Mouse (Mus musculus): ENCODE results near the gene Gm17949.

Gene Gm17949

GRCm38 (mm10) chr17:57011236-57012141, at the start of gene Gm17949, which contains the start of gene Gtf2f1:
Gm17949 (plus strand) TSS chr17:57011469.
Gtf2f1 (minus strand) TSS chr17:57011288.
- DNase-seq (ENCODE audit: low read depth, low spot score) = peak; percentile 98

GRCm38 (mm10) chr17:56961880-56962279, 49.4 kb upstream of the Gm17949 start:
- no peak for DNase-seq (ENCODE audit: low read depth, low spot score)

DNA sequence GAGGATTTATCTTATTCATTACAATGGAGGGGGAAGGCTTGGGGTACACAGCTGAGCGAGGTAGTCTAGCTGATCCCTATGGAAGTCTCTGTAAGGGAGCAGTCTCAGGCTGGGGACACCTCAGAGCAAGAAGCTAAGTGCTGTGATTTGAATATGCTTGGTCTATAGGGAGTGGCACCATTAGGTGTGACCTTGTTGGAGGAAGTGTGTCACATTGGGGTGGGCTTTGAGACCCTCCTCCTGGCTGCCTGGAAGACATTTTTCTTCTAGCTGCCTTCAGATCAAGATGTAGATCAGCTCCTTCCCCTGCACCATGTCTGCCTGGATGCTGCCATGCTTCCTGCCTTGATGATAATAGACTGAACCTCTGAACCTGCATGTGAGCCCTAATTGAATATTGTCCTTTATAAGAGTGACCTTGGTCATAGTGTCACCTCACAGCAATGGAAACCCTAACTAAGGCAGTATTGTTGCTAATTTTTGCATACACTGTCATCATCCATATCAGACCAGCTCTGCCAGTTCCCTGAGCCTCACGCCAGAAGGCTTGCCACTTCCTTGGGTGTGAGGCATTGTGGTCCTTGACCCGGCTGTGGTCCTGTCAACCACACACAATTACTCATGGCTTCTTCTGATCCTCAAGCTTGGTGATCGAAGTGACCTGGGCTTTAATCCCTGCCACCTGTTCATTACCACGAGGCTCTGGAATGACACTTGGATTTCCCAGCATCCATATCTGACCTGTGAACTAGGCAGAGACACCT, 48.4 kb upstream of the Gm17949 start:
- DNase-seq (ENCODE audit: low read depth, low spot score) = no peak

DNA sequence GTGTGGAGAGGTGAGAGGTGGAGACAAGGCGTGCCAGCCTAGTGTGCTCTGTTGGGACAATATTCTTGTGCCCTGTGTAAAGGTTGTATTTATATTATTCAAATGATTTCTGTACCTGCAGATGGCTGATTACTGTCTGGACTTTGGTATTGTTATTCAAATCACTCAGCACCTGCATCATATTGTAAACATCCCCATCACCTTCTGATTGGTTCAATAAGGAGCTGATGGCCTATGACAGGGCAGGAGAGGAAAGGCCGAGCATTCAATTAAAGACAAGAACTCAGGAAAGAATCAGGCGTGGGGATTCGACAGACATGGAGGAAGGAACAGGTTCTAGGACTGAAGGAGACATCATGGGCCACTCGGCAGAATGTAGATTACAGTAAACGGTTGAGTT, 47.6 kb upstream of the Gm17949 start:
- no peak for DNase-seq (ENCODE audit: low read depth, low spot score)

GRCm38 (mm10) chr17:56969321-56969720, 41.9 kb upstream of the Gm17949 start:
- no peak for DNase-seq (ENCODE audit: low read depth, low spot score)

- no peak for DNase-seq (ENCODE audit: low read depth, low spot score)
Observed at GRCm38 (mm10) chr17:56970081-56970480, 41.2 kb upstream of the Gm17949 start.

DNA sequence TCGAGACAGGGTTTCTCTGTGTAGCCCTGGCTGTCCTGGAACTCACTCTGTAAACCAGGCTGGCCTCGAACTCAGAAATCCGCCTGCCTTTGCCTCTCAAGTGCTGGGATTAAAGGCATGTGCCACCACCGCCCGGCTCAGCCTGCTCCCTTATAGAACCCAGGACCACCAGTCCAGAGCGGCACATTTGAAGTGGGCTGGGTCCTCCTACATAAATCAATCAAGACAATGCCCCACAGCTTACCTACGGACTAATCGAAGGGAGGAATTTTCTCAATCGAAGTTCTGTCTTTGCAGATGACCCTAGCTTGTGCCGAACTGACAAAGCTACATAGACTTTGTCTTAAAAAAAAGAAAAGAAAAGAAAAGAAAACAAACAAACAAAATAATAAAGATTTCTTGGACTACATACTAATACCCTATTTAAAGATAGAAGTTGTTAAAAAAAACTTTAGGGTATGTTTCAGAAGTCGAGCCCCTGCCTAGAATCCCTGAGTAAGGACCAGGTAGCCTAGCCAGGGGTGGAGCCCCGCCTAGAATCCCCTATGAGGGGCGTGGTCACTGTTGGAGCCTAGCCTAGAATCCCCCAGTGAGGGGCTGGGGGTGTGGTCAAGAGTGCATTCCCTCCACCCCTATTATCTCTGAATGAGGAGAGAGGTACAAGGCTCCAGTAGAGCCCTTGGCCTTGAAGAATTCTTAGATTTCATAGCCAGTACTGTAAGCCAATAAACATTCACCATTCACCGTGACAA, 37.1 kb upstream of the Gm17949 start:
- DNase-seq (ENCODE audit: low read depth, low spot score) = no peak

GRCm38 (mm10) chr17:56974708-56975240, 36.5 kb upstream of the Gm17949 start:
- no peak for DNase-seq (ENCODE audit: low read depth, low spot score)

DNA sequence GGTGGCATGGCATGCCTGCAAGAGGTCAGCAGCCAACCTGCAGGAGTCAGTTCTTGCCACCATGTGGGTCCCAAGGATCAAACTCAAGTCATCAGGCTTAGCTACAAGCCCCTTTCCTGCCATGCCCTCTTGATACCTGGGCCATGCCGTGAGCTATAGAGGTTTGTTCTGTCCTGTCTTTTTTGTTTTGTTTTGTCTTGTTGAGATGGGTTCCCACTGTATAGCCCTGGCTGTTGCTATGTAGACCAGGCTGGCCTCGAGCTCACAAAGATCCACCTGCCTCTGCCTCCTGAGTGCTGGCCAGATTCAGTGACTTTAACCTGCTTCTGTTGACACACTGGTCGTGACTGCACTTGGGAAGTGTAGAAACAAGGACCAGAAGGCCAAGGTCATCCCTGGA, 35.9 kb upstream of the Gm17949 start:
- no peak for DNase-seq (ENCODE audit: low read depth, low spot score)

DNA sequence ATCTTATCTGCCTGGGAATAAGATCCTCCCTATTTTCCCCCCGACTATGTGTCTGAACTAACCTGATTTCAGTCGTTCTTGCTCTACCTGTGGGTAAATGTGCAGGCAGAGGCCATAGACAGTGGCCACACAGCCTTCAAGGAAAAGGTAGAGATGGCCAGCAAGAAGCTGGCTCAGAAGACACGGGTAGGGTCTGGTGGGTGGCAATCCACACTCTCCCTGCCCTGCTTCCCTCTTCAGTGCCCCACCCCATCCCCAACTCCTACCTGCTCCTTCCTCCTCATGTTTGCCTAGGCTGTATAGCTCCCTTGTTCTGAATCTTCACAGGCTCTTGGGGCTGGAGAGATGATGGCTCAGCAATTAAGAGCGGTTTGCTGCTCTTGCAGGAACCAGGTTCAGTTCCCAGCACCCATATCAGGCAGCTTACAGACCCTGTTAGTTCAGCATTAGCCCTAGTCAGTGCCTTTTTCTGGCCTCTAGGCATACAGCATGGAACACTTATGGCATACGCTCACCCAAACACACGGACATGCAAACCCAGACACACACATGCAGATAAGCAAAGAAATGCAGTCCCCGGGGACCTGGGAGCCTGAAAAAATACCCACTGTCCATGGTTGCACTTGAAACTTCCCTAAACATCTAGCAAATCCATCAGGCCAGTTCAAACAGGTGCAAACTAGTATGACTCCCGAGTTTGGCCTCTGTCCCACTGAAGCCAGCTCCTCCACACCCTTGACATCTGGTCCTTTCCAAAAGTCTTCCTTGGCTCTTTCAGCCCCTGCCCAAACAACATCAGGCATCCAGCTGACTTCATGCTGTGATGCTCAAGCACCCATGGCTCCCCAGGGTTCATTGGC, 34.5 kb upstream of the Gm17949 start:
- DNase-seq (ENCODE audit: low read depth, low spot score) = no peak

GRCm38 (mm10) chr17:56979524-56979923, 31.7 kb upstream of the Gm17949 start:
- DNase-seq (ENCODE audit: low read depth, low spot score) = no peak

GRCm38 (mm10) chr17:56981049-56981448, 30.2 kb upstream of the Gm17949 start:
- no peak for DNase-seq (ENCODE audit: low read depth, low spot score)

DNA sequence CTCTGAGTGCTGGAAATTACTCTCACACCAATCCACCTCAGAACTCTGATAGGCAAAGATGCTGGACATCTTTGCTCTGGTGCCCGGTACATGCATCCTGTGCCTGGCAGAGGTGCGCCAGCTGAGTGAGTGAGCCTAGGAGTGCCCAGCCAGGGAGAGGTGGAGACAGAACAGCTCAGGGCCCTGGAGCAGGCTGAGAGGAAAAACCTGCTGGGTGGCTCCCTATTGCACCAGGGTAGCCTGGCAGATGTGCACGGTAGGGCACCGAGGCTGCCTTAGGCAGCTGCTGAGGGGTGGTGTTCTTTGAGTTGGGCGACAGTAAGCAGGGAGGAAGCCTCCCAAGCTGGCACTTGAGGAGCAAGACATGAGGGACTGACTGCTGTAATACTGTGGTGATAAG, 29.3 kb upstream of the Gm17949 start, which contains the start of gene Acer1:
TSS of gene Acer1 (minus strand) at position 114 of the 400 bp plus-strand sequence.
- no peak for DNase-seq (ENCODE audit: low read depth, low spot score)

- DNase-seq (ENCODE audit: low read depth, low spot score) = no peak
Observed at GRCm38 (mm10) chr17:56984886-56985285, 26.4 kb upstream of the Gm17949 start.

DNA sequence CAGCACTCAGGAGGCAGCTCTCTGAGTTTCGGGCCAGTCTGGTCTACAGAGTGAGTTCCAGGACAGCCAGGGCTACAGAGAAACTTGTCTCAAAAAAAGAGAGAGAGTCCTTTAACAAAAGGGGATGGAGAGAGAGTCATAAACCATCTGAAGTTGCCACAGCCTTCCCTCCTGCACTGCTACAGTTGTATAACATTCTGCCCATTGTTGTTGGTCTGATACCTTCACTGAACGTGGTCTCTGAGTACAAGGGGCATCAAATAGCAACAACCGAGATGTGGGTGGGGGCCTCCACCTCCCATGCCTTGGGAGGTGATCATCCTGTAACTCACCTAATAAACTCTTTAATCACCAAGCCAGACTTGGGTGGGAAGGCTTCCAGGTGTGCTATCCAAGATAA, 25.6 kb upstream of the Gm17949 start:
- no peak for DNase-seq (ENCODE audit: low read depth, low spot score)

GRCm38 (mm10) chr17:56986105-56986805, 25.0 kb upstream of the Gm17949 start:
- no peak for DNase-seq (ENCODE audit: low read depth, low spot score)

- no peak for DNase-seq (ENCODE audit: low read depth, low spot score)
Observed at GRCm38 (mm10) chr17:56988441-56988840, 22.8 kb upstream of the Gm17949 start.

DNA sequence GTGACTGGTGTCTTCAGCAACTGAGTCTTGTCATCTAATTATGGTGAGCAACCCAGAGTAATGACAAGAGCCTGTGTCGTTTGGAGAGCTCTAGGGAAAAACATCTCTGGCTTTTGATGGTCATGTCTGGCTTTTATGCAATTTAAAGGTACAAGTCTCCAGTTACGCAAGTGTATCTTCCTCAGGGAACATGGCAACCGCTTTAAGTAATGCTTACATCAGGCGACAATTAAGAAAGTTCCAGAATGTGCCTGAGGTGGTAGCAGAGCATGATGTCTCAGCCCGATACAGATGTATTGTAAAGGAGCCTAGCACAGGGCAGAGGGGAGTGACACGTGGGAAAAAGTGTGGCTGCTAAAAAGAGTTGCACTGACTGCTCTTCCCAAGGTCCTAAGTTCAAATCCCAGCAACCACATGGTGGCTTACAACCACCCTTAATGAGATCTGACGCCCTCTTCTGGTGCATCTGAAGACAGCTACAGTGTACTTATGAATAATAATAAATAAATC, 22.3 kb upstream of the Gm17949 start:
- no peak for DNase-seq (ENCODE audit: low read depth, low spot score)

GRCm38 (mm10) chr17:56989467-56990114, 21.7 kb upstream of the Gm17949 start:
- DNase-seq (ENCODE audit: low read depth, low spot score) = peak; percentile 68
